Mouse (Mus musculus) G1E (cell line): ENCODE measurements at regions not wholly inside any gene's neighbourhood (a gene's known extent, or its start where the extent isn't known, plus 50 kb on each side); places are given as distances from the start of the nearest gene placed in this dataset.

ENCODE experiments used
- CTCF ChIP-seq: IDR thresholded peaks from 2 replicates; pipeline ENCODE4 v1.5.1; 2012; ENCODE audit warnings: low read depth, low read length, inconsistent platforms, mixed read lengths
- GATA1 ChIP-seq: IDR thresholded peaks from 2 replicates; pipeline ENCODE4 v1.6.1; 2012; ENCODE audit warnings: borderline replicate concordance, low read length, inconsistent platforms, mixed read lengths
- POLR2AphosphoS5 ChIP-seq: IDR thresholded peaks from 2 replicates; pipeline ENCODE4 v1.6.1; 2012; ENCODE audit warnings: low read depth, low read length, inconsistent platforms; ENCODE audit not compliant: insufficient replicate concordance
- TAL1 ChIP-seq: conservative IDR thresholded peaks from 2 replicates; pipeline ENCODE4 v1.6.1; 2012; ENCODE audit warnings: low read depth, low read length, inconsistent platforms, mixed read lengths

- TF ChIP-seq CTCF, result no peak
- TF ChIP-seq POLR2AphosphoS5, result no peak
- TF ChIP-seq GATA1, result no peak
- TF ChIP-seq TAL1, result no peak
Observed at GRCm38 (mm10) chr1:137360688-137361570, 400.7 kb upstream of the Nr5a2 start.
